Mouse (Mus musculus) adrenal gland, adult (tissue): ENCODE results near the gene Cxcl9.
A peak's percentile ranks its signal among the peaks of the same experiment; 100 is the strongest.

Source experiments
- DNase-seq, 2 experiments: peaks; one replicate each; pipeline ENCODE4 v3.0.0; 2022 to 2023; ENCODE audit warnings: low spot score in 1 of 2; ENCODE audit not compliant: inconsistent age in 2 of 2

Gene Cxcl9

GRCm38 (mm10) chr5:92327929-92328328, at the start of gene Cxcl9:
Cxcl9 (minus strand) TSS chr5:92328079.
- no peak for DNase-seq

- DNase-seq, result peak in 1 of 2 experiments; percentile 73
Measured at GRCm38 (mm10) chr5:92376795-92377405, 49.0 kb upstream of the Cxcl9 start.

GRCm38 (mm10) chr5:92375368-92375767, 47.5 kb upstream of the Cxcl9 start:
- no peak for DNase-seq

DNA sequence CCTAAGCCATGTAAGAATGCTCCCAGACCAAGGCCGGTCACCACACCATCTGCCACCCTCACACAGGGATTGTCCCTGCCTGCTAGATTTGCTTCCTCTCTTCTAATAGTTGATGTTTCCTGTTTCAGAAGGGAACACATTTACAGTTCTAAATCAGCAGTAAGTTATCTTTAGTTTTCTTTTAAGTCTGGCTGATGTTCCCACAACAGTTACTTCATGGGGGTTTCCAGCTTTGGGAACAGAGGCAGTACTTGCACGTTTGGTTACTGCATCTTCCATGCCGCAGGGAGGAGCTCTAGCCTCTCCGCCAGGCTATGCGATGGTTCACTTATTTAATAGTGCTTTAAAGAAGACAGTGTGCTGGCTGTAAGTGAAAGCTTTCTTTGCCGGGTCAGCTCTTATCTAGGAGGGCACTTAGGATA, 46.9 kb upstream of the Cxcl9 start:
- peak; percentile 73 to 88 for DNase-seq

DNA sequence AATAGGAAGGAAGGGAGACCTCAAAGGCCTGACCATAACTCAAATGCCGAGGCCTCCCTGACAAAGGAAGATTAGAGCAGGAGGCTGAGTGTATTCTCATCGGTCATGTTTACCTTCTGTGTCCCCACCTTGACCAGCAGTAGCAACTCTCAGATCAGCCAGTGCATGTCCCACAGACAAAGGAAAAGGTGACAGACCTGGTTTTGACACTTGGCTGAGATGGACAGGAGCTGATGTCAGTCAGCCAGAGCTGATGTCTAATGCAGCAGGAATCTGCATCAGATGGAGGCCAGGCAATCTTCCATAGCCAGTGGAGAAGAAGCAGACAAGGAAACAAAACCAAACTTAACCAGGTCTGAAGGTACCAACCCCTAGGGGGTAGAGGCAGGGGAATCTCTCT, 44.7 kb upstream of the Cxcl9 start:
- DNase-seq, result peak in 1 of 2 experiments; percentile 62

DNA sequence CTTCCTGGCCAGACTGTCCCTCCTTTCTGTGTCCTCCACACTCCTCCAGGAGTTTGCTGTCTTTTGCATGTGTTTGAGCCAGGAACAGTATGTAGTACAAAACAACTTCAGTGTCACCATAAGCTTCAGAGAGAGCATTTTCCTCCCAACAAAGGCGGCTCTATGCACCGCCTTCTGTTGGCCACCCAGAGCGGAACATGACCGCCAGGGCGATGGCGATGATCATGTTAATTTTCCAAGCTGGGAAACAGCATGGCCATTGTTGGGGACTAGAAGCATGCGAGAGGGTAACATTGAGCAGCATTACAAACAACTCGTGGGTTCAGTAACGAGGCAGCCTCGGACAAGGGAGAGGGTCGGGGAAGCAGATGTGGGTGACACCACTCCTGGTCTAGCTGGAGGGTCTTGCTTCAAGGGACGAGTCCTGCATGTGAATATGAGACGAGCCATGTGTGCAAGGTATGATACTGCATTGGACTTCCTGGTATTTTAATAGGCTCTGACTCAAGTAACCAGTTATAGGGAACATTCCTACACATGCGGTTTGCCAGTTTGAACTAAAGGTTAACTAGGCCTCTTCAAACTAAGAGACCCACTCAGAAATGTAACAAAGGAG, 43.6 kb upstream of the Cxcl9 start:
- DNase-seq, result no peak

DNA sequence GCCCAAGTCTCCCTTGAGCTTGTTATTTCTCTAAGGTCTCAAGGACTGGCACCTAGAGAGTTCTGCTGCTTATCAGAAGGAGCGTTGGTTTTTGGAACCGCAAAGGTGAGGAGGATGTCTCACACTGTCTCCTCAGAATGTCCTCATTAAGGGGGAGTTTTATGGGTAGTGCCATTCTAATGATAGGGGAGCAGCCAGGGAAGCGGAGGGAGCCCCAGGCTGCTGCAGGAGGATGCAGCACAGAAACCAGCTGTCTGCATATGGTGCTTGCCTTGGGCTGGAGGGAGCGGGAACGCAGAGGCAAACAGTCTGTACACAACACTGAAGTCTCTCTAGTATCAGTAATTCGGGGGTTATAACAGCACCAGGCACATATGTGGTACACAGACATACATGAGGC, 43.0 kb upstream of the Cxcl9 start:
- DNase-seq, result no peak

DNA sequence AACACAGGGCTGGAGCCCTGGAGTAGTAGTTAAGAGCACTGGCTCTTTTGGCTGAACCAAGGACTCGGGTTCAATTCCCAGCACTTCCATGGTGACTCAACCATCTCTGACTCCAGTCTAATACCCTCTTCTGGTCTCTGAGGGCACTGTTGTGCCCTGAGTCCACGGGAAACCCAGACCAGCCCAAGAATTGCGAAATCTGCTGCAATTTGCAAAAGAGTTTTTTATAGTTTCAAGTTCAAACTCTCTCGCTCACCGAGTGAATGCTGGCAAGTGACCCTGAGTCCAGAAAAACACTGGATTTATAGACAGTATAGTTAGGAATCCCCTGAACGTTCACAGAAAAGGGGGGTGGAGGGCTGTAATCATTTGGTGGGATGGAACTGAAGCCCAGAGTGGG, 42.5 kb upstream of the Cxcl9 start:
- peak in 1 of 2 experiments; percentile 65 for DNase-seq

DNA sequence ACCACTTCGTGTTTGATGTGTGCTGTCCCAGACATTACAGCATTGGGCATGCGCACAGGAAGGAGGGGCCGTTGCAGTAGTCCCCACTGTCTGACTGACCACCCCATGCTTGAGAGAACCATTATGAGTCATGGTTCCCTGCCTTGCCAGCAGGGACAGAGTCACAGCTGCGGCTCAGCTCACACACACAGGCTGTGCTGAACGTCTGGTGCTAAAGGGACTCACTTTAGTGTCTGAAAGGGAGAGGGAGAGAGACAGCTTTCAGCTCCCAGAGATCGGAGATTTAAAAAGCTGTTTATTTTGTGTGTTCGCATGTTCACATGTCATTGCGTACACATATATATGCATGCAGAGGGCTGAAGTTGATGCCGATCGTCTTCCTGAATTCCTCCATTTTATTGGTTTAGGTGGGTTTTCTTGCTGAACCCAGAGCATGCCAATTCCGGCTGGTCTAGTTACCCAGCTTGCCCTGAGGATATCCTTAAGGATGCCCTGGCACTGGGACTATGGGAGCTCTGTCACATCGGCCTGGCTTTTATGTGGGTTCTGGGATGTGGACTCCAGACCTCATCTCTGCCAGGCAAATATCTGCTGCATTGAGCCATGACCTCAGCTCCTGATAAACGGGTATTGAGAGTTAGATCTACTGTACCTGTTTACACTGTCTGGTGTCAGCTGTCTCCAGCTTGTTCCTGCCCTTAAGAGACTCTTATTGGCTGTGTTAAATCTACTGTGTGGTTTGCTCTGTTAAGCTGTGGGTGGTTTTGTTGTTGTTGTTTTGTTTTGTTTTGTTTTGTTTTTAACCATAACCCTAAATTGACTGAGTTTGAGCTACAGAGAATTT, 41.5 kb upstream of the Cxcl9 start:
- DNase-seq, result peak; percentile 67 to 78

GRCm38 (mm10) chr5:92368392-92368791, 40.5 kb upstream of the Cxcl9 start:
- DNase-seq, result peak in 1 of 2 experiments; percentile 85

DNA sequence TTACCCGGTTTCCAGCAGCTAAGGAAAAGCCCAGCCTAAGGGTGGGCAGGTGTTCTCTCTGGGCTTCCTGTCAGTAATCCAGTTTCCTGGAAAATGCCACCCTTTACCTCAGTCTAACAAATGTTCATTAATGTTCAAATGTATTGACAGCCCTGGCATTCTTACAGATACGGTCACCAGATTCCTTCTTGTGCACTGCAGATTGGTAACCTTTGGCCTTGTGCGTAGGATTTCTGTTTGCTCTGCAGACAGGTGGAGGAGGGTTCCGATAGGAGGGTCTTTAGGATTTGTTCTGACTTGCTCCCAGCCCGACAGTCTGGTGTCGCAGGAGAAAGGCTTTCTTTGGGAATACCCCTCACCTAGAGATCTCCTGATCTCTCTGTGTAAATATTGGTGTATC, 38.7 kb upstream of the Cxcl9 start:
- DNase-seq, result no peak

GRCm38 (mm10) chr5:92365146-92365705, 37.3 kb upstream of the Cxcl9 start:
- no peak for DNase-seq

DNA sequence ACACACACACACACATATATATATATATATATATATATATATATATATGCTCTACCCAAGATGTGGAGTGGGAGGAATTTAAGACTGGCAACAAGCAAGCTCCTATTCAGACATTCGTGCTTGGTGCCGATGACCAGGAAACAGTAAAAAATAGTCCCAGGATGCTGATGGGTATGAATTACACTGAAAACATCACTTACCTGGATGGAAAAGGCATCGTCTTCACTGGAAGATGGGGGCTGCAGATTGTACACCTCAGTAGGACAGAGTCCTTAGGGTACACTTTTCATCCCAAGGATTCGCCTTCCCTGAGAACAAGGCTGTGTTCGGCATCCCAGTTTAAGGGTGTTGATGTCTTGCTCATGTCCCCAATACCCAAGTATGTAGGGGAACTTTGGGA, 36.1 kb upstream of the Cxcl9 start:
- no peak for DNase-seq

DNA sequence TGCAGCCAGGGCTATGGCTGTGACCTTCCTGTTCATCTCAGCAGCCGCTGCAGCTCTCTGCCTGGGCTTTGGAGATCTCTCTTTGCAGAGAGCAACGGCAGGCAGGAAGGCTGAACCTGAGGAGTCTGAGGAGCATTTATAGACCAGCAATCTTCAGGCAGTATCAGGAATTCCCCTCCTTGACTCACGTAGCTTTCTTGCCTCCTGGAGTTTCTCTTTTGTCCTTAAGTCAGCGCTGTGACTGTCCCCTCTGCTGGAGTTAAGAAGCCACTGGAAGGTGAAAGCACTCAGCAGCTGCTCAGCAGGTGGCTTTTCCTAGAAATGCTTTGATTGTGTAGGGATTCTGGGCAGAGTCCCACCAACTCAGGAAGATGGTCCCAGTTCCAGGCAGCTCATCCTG, 35.3 kb upstream of the Cxcl9 start:
- DNase-seq, result no peak

GRCm38 (mm10) chr5:92358767-92359455, 31.0 kb upstream of the Cxcl9 start:
- DNase-seq, result no peak

GRCm38 (mm10) chr5:92358033-92358432, 30.2 kb upstream of the Cxcl9 start:
- DNase-seq, result peak; percentile 39 to 73

GRCm38 (mm10) chr5:92353517-92353916, 25.6 kb upstream of the Cxcl9 start:
- peak; percentile 70 to 91 for DNase-seq

- DNase-seq, result peak in 1 of 2 experiments; percentile 79
Measured at GRCm38 (mm10) chr5:92352716-92353115, 24.8 kb upstream of the Cxcl9 start.

DNA sequence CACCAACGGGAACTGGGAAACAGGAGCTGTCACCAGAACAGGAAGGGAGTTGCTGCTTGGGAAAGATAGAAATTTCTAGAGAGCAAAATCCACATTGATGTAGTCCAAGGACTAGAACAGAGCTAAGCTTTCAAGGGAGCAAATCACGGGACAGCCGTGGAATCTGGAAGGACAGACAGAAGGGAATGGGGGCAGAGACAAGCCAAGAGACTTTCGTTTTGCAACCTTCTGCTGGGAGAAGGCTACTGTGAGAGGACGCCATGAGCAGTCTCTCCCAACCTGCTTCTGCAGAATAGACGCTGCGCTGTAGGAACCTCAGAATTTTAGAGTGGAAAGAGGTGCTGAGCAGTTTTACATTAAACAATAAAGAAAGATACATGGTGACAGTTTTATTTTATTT, 21.9 kb upstream of the Cxcl9 start:
- no peak for DNase-seq

DNA sequence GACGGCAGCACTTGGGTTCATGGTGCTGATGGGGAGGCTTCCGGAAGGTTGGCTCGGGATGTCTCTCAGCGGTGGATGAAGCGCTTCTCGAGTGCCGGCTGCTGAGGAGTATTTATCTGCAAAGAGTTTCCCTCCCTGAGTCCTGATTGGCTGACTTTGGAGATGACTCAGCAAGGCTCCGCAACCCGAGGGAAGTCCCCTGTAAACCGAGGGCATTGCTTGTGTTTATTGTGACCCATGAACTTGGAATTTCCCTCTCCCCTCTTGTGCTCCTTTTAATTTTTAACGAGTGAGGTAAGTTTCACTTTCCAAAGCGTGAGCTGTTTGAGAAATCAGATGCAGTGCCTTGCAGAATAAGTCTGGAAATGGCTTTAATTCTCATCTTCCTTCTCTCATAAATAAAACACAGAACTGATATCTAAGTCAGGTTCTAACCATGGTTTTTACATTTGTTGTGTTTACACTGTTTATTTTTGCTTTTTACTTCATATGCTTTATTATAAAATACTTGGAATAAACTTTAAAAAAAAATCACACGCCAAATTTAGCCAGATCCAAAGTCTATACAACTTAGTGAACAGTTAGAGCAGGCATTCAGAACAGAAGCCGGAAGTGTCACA, 21.0 kb upstream of the Cxcl9 start, which contains the start of gene Cxcl10:
Gene Cxcl10 (minus strand): TSS at position 96 of the 620 bp plus-strand sequence.
- peak; percentile 72 to 88 for DNase-seq

GRCm38 (mm10) chr5:92345006-92345405, 17.1 kb upstream of the Cxcl9 start:
- no peak for DNase-seq
